Mouse (Mus musculus): Measurements from ENCODE around the gene Ctf2.

The Ctf2 gene

DNA sequence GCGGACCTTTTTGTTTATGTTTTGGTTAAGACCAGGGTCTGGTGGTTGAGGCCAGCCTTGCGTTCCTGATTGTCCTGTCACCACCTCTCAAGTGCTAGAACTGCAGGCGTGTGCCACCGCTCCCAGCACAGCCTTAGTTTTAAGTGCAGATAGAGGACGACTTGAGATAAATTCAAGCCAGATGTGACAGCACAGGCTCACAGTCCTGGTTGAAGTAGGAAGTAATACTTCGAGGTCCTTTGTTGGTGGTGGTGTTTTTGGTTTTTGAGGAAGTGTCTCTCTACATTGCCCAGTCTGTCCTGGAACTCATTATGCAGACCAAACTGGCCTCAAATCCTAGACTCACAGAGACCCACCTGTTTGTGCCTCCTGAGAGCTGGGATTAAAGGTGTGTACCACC lies 27.8 kb upstream of the Ctf2 start:
- DNase-seq, result no peak

DNA sequence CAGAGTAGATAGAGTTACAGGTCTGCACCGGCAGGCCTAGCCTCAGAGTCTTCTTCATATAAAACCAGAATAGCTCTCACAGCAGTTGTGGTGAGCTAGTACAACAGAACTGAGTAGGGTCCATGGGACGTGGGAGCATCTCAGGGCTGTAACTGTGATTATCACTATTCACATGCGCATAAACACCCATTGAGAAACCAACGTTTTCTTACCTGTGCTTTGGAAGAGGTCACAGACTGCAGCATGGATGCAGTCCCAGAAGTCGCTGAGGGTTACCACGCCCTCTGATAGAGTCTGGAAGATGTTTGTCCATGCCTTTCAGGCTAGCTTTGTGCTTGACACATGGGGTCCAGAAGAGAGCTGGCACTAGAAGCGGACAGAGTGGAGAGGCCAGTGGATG lies 21.8 kb upstream of the Ctf2 start:
- no peak for DNase-seq

- DNase-seq, result no peak
These were observed 21.2 kb upstream of the Ctf2 start for GRCm38 (mm10) chr7:127753158-127753557.

DNA sequence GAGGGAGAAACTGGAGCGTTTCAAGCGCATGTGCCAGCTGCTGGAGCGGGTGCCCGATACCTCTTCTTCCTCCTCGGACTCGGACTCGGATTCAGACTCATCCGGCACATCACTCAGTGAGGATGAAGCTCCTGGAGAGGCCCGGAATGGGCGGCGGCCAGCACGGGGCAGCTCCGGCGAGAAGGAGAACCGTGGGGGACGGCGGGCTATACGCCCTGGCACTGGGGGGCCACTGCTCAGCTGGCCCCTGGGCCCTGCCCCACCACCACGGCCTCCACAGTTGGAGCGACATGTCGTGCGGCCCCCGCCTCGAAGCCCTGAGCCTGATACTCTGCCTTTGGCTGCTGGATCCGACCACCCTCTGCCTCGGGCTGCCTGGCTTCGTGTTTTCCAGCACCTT lies 20.1 kb upstream of the Ctf2 start:
- no peak for DNase-seq

- no peak for DNase-seq
These were observed 19.7 kb upstream of the Ctf2 start for GRCm38 (mm10) chr7:127751619-127752018.

- DNase-seq, result peak; percentile 83
These were observed 18.5 kb upstream of the Ctf2 start for GRCm38 (mm10) chr7:127750131-127751127.

DNA sequence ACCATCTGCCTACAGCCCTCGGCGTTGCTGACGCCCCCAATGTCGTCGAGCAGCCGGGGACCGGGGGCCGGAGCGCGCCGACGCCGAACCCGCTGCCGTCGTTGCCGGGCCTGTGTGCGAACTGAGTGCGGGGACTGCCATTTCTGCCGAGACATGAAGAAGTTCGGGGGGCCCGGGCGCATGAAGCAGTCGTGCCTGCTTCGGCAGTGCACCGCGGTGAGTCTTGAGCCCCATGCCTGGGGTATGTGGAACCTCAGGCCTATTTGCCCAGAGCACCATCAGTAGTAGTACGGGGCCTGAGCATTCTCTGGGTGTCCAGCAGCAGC lies 16.2 kb upstream of the Ctf2 start:
- DNase-seq, result no peak

GRCm38 (mm10) chr7:127747559-127748234 lies 15.7 kb upstream of the Ctf2 start:
- no peak for DNase-seq

GRCm38 (mm10) chr7:127746494-127747491 lies 14.8 kb upstream of the Ctf2 start:
- DNase-seq, result peak; percentile 31

DNA sequence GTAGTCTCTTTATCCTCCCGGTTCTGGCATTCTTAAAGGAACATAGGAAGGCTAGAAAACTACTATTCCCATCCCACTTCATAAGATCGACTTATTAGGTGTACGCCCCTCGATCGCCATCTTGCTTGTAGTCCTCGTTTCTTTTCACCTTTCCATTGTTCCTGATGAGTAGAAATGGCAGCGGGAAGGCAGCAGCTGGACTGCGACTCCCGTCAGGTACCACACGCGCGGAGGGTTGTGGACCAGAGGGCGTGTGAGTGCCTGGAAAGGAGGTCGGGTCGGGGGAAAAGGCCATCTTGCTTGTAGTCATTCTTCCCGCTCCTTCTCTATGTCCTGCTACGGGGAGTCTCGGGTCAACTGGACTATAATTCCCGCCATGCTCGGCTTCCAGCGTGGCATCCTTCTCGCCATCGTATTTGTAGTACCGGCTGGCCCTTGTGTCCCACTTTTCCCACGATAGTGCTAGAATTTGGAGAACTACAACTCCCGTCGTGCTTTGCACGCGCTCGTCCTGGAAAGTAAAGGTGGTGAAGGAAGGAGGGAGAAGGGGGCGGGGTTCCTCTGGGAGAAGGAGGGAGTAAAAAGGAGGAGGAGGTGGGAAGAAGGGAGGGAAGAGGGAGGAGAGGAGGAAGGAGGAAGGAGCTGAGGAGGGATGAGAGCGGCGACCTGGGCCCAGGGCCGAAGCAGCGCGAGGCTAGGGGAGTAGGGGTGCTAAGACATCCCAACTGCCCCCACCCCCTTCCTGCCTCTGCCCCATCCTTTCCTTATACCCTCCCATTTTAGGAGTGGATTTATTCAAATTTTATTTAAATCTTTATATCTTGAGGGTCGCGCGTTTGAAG lies 13.9 kb upstream of the Ctf2 start:
- peak; percentile 99 for DNase-seq

- peak; percentile 97 for DNase-seq
These were observed 13.3 kb upstream of the Ctf2 start for GRCm38 (mm10) chr7:127745251-127745651.

- DNase-seq, result peak; percentile 79
These were observed 12.5 kb upstream of the Ctf2 start, which contains the start of gene Fbxl19 for GRCm38 (mm10) chr7:127744366-127745045. Gene Fbxl19 (plus strand): TSS chr7:127744543.

DNA sequence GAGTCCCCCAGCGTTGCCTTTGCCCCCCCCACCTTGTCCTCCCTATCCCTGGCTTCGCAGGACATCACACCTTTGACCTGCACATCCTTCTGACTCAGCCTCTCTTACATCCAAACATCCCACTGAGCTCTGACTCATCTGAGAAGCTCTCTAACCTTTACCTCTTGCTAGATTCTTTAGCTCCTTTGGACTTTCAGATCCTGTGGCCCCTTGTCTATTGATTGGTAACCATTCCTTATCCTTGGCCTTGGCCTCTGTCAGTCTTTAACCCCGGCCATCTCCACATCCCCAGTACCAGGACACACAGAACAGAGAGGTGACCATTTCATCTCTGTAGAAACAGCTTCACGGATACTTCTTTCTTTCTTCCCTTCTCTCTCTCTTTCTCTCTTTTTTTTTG lies 1.8 kb downstream of the Ctf2 start:
- no peak for DNase-seq

GRCm38 (mm10) chr7:127727898-127728297 lies 4.1 kb downstream of the Ctf2 start:
- DNase-seq, result no peak

DNA sequence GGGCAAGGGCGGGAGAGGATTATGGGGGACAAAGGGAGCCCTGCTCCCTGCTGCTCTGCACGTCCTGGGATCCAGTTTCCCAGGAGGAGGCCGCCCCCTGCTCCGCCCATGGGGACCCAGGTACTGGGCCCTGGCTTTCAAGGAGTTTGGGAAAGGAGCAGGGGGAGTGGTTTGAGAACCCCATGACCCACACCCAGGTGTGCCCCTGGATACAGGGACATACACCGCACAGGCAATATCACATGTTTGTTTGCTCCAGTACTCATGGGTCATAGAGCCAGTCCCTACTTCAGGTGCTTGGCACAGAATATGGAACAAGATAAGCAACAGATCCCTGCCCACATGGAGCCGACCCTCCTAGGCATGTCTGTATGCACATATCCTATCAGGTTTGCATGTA lies 6.0 kb downstream of the Ctf2 start:
- DNase-seq, result no peak

GRCm38 (mm10) chr7:127725490-127725889 lies 6.5 kb downstream of the Ctf2 start:
- no peak for DNase-seq

GRCm38 (mm10) chr7:127719258-127719657 lies 12.7 kb downstream of the Ctf2 start:
- DNase-seq, result no peak

GRCm38 (mm10) chr7:127718339-127718738 lies 13.6 kb downstream of the Ctf2 start:
- DNase-seq, result no peak

GRCm38 (mm10) chr7:127716992-127717391 lies 15.0 kb downstream of the Ctf2 start:
- peak; percentile 67 for DNase-seq

- no peak for DNase-seq
These were observed 17.1 kb downstream of the Ctf2 start for GRCm38 (mm10) chr7:127714816-127715215.
